Mouse (Mus musculus): ENCODE measurements at regions not wholly inside any gene's neighbourhood (a gene's known extent, or its start where the extent isn't known, plus 50 kb on each side); places are given as distances from the start of the nearest gene placed in this dataset.

DNA sequence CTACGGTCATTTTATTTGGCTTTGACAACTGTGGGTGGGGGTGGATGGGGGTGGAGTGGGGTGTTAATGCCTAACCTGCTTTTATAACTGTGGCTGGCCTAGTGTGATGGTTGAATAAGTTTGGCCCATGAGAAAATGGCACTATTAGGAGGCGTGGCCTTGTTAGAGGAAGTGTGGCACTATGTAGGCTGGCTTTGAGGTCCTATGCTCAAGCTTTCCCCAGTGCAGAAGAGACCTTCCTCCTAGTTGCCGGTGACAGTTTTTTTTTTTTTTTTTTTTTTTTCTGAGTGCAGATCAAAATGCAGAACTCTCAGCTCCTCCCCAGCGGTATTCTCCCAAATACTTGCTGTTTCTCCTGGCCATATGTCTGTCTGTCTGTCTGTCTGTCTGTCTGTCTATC is 404.6 kb upstream of the Smim15 start:
- Histone ChIP-seq H3K4me3 (ENCODE audit: low read depth, low read length) (no peak overlapping the region), H3K36me3 (ENCODE audit: insufficient read depth) (no peaks in the 10 kb centered on the region), H3K9me3 (ENCODE audit: low read depth, low read length) (no peaks in the 10 kb centered on the region), H3K9ac (no peak overlapping the region), H3K4me1 (ENCODE audit: insufficient read depth) (no peaks in the 10 kb centered on the region; the same call in 1 of the 2 replicates), H3K27me3 (ENCODE audit: insufficient read depth, low read length) (peaks cover 5% of the 10 kb centered on the region; the same call in 1 of the 2 replicates), H3K27ac (ENCODE audit: low read depth) (no peak overlapping the region), H3K4me2 (no peak overlapping the region)
- no peak for TF ChIP-seq CTCF (IDR thresholded peaks at IDR 0.05; ENCODE audit: low read depth)
- ATAC-seq (ENCODE audit: insufficient read depth) (no peak), DNase-seq (no peak)
- 78% methylated on average over 4 of the region's 4 CpGs for WGBS

DNA sequence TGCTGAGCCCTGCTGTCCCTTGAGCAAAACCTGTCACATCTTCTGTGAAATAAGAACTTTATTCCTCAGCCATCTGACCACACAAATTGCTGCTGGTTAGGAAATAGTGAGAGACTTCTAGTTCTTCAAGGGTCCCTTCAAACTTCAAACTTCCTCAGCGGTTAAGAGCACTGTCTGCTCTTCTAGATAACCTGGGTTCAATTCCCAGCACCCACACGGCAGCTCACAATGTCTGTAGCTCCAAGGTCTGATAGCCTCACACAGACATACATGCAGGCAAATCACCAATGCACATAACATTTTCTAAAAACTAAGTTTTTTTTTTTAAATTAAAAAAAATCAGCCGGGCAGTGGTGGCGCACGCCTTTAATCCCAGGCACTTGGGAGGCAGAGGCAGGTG is 407.0 kb upstream of the Smim15 start:
- DNase-seq: no peak
- no peak overlapping the region for H3K27ac ChIP-seq (ENCODE audit: low read depth)
- 88% methylated on average over 5 of the region's 5 CpGs for WGBS
- no peaks in the 10 kb centered on the region for H3K36me3 ChIP-seq (ENCODE audit: insufficient read depth)
- no peak overlapping the region for H3K9ac ChIP-seq
- H3K4me3 ChIP-seq (ENCODE audit: low read depth, low read length): no peak overlapping the region
- H3K9me3 ChIP-seq (ENCODE audit: low read depth, low read length): no peaks in the 10 kb centered on the region
- H3K4me2 ChIP-seq: no peak overlapping the region
- no peak for TF ChIP-seq CTCF (IDR thresholded peaks at IDR 0.05; ENCODE audit: low read depth)
- no peaks in the 10 kb centered on the region; the same call in 1 of the 2 replicates for H3K4me1 ChIP-seq (ENCODE audit: insufficient read depth)
- ATAC-seq (ENCODE audit: insufficient read depth): no peak
- no peaks in the 10 kb centered on the region for H3K27me3 ChIP-seq (ENCODE audit: insufficient read depth, low read length)

DNA sequence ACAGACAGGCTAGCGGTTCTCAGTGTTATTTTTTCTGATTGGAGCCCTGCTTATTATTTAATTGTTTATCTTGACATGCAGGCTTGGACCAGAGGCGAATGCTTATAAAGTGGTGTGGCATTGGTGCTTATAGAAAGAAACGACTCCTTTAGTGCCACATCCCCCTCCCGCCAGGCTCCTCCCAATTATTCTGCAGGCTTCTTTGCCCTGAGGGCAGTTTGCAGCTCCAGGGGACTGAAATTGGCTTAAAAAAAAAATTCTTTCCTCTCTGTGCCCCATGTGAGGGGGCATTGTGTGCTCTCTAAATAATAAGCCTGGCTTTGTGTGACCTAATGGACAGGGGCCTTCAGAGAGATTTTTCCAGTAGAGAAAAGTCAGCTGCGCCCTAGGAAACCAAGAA is 409.1 kb upstream of the Smim15 start:
- no peaks in the 10 kb centered on the region for H3K27me3 ChIP-seq (ENCODE audit: insufficient read depth, low read length)
- DNase-seq (no peak), ATAC-seq (ENCODE audit: insufficient read depth) (no peak)
- H3K4me3 ChIP-seq (ENCODE audit: low read depth, low read length): no peak overlapping the region
- H3K4me2 ChIP-seq: no peak overlapping the region
- no peaks in the 10 kb centered on the region for H3K9me3 ChIP-seq (ENCODE audit: low read depth, low read length)
- no peak overlapping the region for H3K27ac ChIP-seq (ENCODE audit: low read depth)
- H3K9ac ChIP-seq: no peak overlapping the region
- no peaks in the 10 kb centered on the region for H3K4me1 ChIP-seq (ENCODE audit: insufficient read depth)
- WGBS: 67% methylated on average over 5 of the region's 5 CpGs
- TF ChIP-seq CTCF (IDR thresholded peaks at IDR 0.05; ENCODE audit: low read depth): no peak
- H3K36me3 ChIP-seq (ENCODE audit: insufficient read depth): no peaks in the 10 kb centered on the region

DNA sequence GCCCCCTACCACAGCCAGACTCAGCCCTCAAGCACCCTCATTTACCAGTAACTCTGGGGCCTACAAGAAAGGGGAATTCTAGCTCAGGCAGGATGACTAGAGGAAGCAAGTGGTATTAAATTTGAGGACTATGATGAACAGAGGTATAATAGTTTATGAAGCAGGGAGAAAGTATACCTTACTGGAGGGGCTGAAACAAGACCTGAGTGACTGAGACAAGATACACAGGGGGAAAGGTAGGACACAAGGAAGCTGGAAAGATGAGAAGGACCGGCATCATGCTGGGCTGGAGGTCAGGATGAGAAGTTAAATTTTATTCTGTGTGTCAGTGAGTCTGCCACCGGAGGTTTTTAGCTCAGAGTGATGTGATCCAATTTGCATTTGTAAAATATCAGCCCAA is 417.2 kb upstream of the Smim15 start:
- ATAC-seq (ENCODE audit: insufficient read depth) (no peak), DNase-seq (no peak)
- Histone ChIP-seq H3K4me3 (ENCODE audit: low read depth, low read length) (no peak overlapping the region), H3K27ac (ENCODE audit: low read depth) (no peak overlapping the region), H3K36me3 (ENCODE audit: insufficient read depth) (no peaks in the 10 kb centered on the region), H3K9me3 (ENCODE audit: low read depth, low read length) (no peaks in the 10 kb centered on the region), H3K9ac (no peak overlapping the region), H3K27me3 (ENCODE audit: insufficient read depth, low read length) (no peaks in the 10 kb centered on the region), H3K4me1 (ENCODE audit: insufficient read depth) (no peaks in the 10 kb centered on the region), H3K4me2 (no peak overlapping the region)
- no peak for TF ChIP-seq CTCF (IDR thresholded peaks at IDR 0.05; ENCODE audit: low read depth)
- WGBS: 78% methylated on average over 2 of the region's 2 CpGs

DNA sequence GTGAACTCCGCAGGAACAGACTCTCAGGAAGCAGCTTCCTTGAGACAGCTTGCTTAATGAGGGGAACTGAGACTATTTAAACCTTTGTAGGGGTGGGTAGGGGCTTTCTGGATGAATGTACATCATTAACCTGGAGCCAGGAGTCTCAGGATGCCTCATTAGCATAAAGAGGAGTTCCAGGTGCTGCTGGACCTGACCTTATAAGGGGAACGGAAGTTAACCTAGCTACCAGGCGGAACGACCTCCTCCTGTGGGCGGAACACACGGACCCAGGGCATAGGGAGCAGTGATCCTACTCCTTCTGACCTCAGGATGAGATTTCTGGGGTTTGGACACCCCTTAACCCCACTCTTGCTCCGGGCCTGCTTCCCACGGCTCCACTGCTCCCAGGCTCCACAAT is 417.6 kb upstream of the Smim15 start:
- Histone ChIP-seq H3K9ac (no peak overlapping the region), H3K4me1 (ENCODE audit: insufficient read depth) (no peaks in the 10 kb centered on the region), H3K4me3 (ENCODE audit: low read depth, low read length) (no peak overlapping the region), H3K4me2 (no peak overlapping the region), H3K36me3 (ENCODE audit: insufficient read depth) (no peaks in the 10 kb centered on the region), H3K9me3 (ENCODE audit: low read depth, low read length) (no peaks in the 10 kb centered on the region), H3K27ac (ENCODE audit: low read depth) (no peak overlapping the region), H3K27me3 (ENCODE audit: insufficient read depth, low read length) (no peaks in the 10 kb centered on the region)
- TF ChIP-seq CTCF (IDR thresholded peaks at IDR 0.05; ENCODE audit: low read depth): no peak
- WGBS: 63% methylated on average over 8 of the region's 8 CpGs
- ATAC-seq (ENCODE audit: insufficient read depth) (no peak), DNase-seq (no peak)

DNA sequence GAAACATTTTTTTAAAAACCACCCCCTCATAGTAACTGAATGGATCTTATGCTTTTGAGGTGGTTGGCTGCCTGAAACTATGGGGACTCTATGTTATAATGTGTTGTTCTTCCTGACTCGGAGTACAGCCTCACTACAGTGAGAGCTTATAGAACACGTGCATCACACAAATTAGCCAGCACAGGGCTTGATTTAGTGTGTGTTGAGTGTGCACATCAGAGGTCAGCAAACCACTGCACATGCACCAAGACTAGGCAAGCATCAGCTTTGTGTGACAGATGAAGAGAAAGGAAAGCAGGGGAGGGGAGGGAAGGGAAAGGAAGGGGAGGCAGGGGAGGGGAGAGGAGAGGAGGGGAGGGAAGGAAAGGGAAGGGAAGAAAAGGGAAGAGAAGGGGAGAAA is 422.9 kb upstream of the Smim15 start:
- DNase-seq (no peak), ATAC-seq (ENCODE audit: insufficient read depth) (no peak)
- no peak overlapping the region for H3K4me3 ChIP-seq (ENCODE audit: low read depth, low read length)
- H3K36me3 ChIP-seq (ENCODE audit: insufficient read depth): no peaks in the 10 kb centered on the region
- no peak overlapping the region for H3K9ac ChIP-seq
- H3K27ac ChIP-seq (ENCODE audit: low read depth): no peak overlapping the region
- 52% methylated on average over 2 of the region's 2 CpGs for WGBS
- H3K9me3 ChIP-seq (ENCODE audit: low read depth, low read length): no peaks in the 10 kb centered on the region
- H3K4me2 ChIP-seq: no peak overlapping the region
- H3K27me3 ChIP-seq (ENCODE audit: insufficient read depth, low read length): no peaks in the 10 kb centered on the region
- TF ChIP-seq CTCF (IDR thresholded peaks at IDR 0.05; ENCODE audit: low read depth): no peak
- H3K4me1 ChIP-seq (ENCODE audit: insufficient read depth): no peaks in the 10 kb centered on the region

DNA sequence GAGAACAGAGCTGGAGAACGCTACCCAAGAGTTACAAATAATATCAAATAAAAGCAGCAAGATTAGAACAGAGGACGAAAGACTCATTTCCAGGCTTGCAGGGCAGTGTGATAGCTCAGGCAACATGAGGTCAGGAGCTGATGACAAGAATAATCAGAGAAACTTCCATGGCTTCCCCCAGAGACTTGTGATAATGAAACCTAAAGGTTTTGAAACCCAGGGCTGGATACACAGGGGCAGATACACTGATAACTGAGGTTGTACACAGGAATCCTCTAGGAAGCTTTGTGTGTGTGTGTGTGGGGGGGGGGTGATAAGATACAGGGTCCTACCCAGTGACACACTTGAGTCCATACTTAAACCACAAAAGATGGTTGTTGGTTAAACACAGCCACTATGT is 423.4 kb upstream of the Smim15 start:
- Histone ChIP-seq H3K36me3 (ENCODE audit: insufficient read depth) (no peaks in the 10 kb centered on the region), H3K9me3 (ENCODE audit: low read depth, low read length) (no peaks in the 10 kb centered on the region), H3K4me2 (no peak overlapping the region), H3K27ac (ENCODE audit: low read depth) (no peak overlapping the region), H3K4me3 (ENCODE audit: low read depth, low read length) (no peak overlapping the region), H3K4me1 (ENCODE audit: insufficient read depth) (no peaks in the 10 kb centered on the region), H3K9ac (no peak overlapping the region), H3K27me3 (ENCODE audit: insufficient read depth, low read length) (no peaks in the 10 kb centered on the region)
- DNase-seq (no peak), ATAC-seq (ENCODE audit: insufficient read depth) (no peak)
- 83% methylated on average over 2 of the region's 2 CpGs for WGBS
- TF ChIP-seq CTCF (IDR thresholded peaks at IDR 0.05; ENCODE audit: low read depth): no peak

DNA sequence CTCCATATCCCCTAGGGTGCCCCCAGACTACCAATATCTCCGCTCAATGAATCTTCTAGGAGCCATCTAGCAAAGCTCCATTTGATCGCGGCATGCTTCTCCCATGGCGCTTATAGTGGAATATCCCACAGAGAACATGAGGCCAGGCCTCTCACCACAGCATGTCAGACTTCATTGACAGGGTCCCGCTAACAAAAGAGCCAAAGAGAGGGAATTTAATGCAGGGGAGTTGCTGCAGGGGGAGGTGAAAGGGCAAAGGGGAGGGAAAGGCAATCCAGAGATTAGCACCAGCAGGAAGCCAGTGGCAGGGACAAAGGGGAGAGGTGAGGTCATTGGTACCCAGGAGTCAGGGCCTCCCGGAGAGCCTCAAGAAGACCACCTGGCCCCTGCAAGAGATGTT is 424.0 kb upstream of the Smim15 start:
- ATAC-seq (ENCODE audit: insufficient read depth) (no peak), DNase-seq (no peak)
- Histone ChIP-seq H3K4me3 (ENCODE audit: low read depth, low read length) (no peak overlapping the region), H3K36me3 (ENCODE audit: insufficient read depth) (no peaks in the 10 kb centered on the region), H3K4me1 (ENCODE audit: insufficient read depth) (no peaks in the 10 kb centered on the region), H3K27me3 (ENCODE audit: insufficient read depth, low read length) (no peaks in the 10 kb centered on the region), H3K9me3 (ENCODE audit: low read depth, low read length) (no peaks in the 10 kb centered on the region), H3K4me2 (no peak overlapping the region), H3K9ac (no peak overlapping the region), H3K27ac (ENCODE audit: low read depth) (no peak overlapping the region)
- WGBS: 40% methylated on average over 6 of the region's 6 CpGs
- TF ChIP-seq CTCF (IDR thresholded peaks at IDR 0.05; ENCODE audit: low read depth): no peak

All from lung, embryonic 14.5 days (tissue).